Mouse (Mus musculus): ENCODE results near the gene Slc25a44.

DNA sequence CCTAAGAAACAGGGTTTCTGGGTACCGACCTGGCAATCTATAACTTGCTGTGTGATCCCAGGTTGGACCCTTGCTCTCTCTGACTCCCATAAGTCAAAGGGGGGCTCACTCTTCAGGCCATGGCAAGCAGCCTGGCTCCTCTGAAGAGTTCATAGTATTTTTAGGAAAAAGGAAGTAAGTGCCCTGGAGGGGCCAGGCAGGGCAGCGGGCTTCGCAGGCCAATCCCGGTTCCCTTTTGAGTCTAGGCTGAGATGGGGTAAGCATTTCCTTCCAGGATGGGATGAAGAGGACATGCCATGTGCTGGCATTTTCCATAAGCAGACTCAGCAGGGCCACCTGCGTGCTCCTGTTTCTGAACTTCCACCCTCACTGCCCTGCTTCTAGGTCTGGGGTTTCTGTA lies 35.1 kb upstream of the Slc25a44 start:
- no peak for TF ChIP-seq CHD2 (IDR thresholded peaks at IDR 0.05; ENCODE audit: low read depth, low read length)
- no peak for TF ChIP-seq ZC3H11A (IDR thresholded peaks at IDR 0.05; ENCODE audit: borderline replicate concordance, low read depth, low read length)

Measured in ES-E14 (cell line).